Mouse (Mus musculus): ENCODE results near the gene C1qtnf1.

DNA sequence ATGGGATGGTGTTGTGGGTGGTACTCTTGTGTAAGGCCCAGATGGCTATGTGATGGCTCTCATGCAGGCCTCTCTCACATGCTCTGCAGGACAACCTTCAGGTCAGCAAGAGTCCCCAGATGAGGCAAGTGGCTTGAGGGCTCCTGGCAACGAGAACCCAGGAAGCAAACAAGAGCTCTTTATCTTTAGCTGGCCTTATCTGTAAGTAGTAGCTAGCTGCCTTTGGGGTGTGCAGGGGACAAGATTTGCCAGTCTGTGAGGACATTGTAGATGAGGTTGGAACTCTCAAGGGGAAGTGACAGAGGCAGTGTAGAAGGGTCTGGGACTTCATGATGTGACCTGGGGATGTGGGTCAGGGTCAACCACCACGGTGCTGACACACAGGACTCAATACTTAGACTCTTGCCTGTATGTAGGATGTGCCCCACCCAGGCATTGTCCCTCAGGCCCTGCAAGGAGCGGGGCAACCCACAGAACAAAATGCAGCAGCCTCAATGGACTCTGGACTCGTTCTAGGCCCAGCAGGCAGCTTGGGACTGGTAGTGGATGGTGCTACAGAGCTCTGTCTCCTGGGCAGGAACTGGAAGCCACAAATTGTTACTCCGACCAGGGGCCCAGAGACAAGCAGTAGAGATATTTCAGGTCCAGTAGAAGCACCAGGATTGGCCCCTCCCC is 28.0 kb upstream of the C1qtnf1 start:
- TF ChIP-seq CTCF (IDR thresholded peaks at IDR 0.05; ENCODE audit: extremely low read depth, insufficient read depth, insufficient read length, insufficient replicate concordance) (no peak), POLR2A (IDR thresholded peaks at IDR 0.05; ENCODE audit: low read depth, low read length) (no peak)

Data from spleen, adult 2 months (tissue).